Mouse (Mus musculus) limb, embryonic 11.5 days (tissue): Measurements from ENCODE around the gene Olfr214. TPM values are rescaled to one million over a fixed set of nuclear protein-coding genes. Genes with fewer than 3 reads are reported as not detected.
"Not testable (repeated sequence)": the region's sequence is repeated elsewhere in the genome, so short reads cannot be mapped to it uniquely, and the experiment has no call there.

Experiments used
- ATAC-seq: fragments of 200-750 bp; cut with Nextera tagmentation; 2 replicates; pipeline ENCODE4 v1.8.0; 2017; ENCODE audit warnings: low read depth; ENCODE audit not compliant: insufficient number of reproducible peaks, low FRiP score, low TSS enrichment
- DNase-seq: peaks from one replicate; pipeline ENCODE4 v3.0.0-alpha.2; 2015; ENCODE audit warnings: low spot score
- H3K27ac ChIP-seq: fragments of 300-500 bp; sonication (generic); replicated peaks from 2 replicates; pipeline ENCODE4 v1.5.1; 2014; ENCODE audit warnings: low read depth, mild to moderate bottlenecking, low read length
- H3K27me3 ChIP-seq: fragments of 300-500 bp; sonication (generic); 2 replicates; pipeline ENCODE4 v1.6.1; 2014; ENCODE audit warnings: mild to moderate bottlenecking, low read length, mixed read lengths; ENCODE audit not compliant: control insufficient read depth, insufficient read depth
- H3K36me3 ChIP-seq: fragments of 300-500 bp; sonication (generic); 2 replicates; pipeline ENCODE4 v1.6.1; 2014; ENCODE audit warnings: mild to moderate bottlenecking, low read length, moderate library complexity, mixed read lengths; ENCODE audit not compliant: control insufficient read depth, insufficient read depth
- H3K4me1 ChIP-seq: fragments of 300-500 bp; sonication (generic); 2 replicates; pipeline ENCODE4 v1.6.1; 2014; ENCODE audit warnings: low read length, mixed read lengths; ENCODE audit not compliant: control insufficient read depth, insufficient read depth
- H3K4me2 ChIP-seq: fragments of 300-500 bp; sonication (generic); 2 replicates; pipeline ENCODE4 v1.6.1; 2014; ENCODE audit warnings: low read depth, mild to moderate bottlenecking, moderate library complexity; ENCODE audit not compliant: severe bottlenecking
- H3K4me3 ChIP-seq: fragments of 300-500 bp; sonication (generic); 2 replicates; pipeline ENCODE4 v1.5.1; 2014; ENCODE audit warnings: low read depth, low read length
- H3K9ac ChIP-seq: fragments of 300-500 bp; sonication (generic); 2 replicates; pipeline ENCODE4 v1.6.1; 2014; ENCODE audit warnings: mild to moderate bottlenecking, low read length
- H3K9me3 ChIP-seq: fragments of 300-500 bp; sonication (generic); 2 replicates; pipeline ENCODE4 v1.6.1; 2016; ENCODE audit warnings: low read length; ENCODE audit not compliant: control insufficient read depth
- WGBS: fragments of 180-500 bp; shearing (Covaris S2); extraction: QIAGEN DNeasy Blood & Tissue Kit; methylation state at CpG from one replicate; pipeline ENCODE4 v1.1.7; 2014; 5-methylcytosine and 5-hydroxymethylcytosine counted together
- polyA plus RNA-seq: library from polyadenylated mRNA; unstranded; fragments of >200 nt; fragmentation: Nextera tagmentation; extraction: Ambion mirVana; gene quantifications from 2 replicates; pipeline ENCODE4 v1.2.1, GENCODE M21; 2014

Olfr214 gene
- polyA plus RNA-seq, 1 experiment from 2014 or later, result not detected

GRCm38 (mm10) chr6:116584095-116584494, 30.1 kb downstream of the Olfr214 start, which contains the start of gene Olfr215:
Gene Olfr215 (minus strand): TSS chr6:116584195.
- Histone ChIP-seq H3K4me3 (no peak within 1 kb of the TSS), H3K4me1 (no peaks in the 10 kb centered on the region), H3K36me3 (no peaks in the 10 kb centered on the region), H3K9me3 (no peaks in the 10 kb centered on the region), H3K27ac (no peak within 1 kb of the TSS), H3K4me2 (no peak within 1 kb of the TSS), H3K27me3 (no peaks in the 10 kb centered on the region), H3K9ac (no peak within 1 kb of the TSS)
- no peak for DNase-seq
- no peak for ATAC-seq
- WGBS, result 83% methylated on average over 4 of the region's 4 CpGs

GRCm38 (mm10) chr6:116600969-116601368, 46.9 kb downstream of the Olfr214 start:
- H3K4me1 ChIP-seq, DNase-seq, H3K27me3 ChIP-seq, H3K9ac ChIP-seq, H3K4me3 ChIP-seq, ATAC-seq, H3K4me2 ChIP-seq, H3K27ac ChIP-seq, H3K36me3 ChIP-seq, H3K9me3 ChIP-seq: not testable (repeated sequence)

- WGBS, result 38% methylated on average over 4 of the region's 4 CpGs
- Histone ChIP-seq H3K9ac (no peak overlapping the region), H3K36me3 (no peaks in the 10 kb centered on the region), H3K4me3 (no peak overlapping the region), H3K27me3 (no peaks in the 10 kb centered on the region), H3K4me1 (no peaks in the 10 kb centered on the region), H3K9me3 (no peaks in the 10 kb centered on the region), H3K27ac (no peak overlapping the region), H3K4me2 (no peak overlapping the region)
- DNase-seq (no peak), ATAC-seq (no peak)
Observed at GRCm38 (mm10) chr6:116607230-116607629, 53.2 kb downstream of the Olfr214 start.

Other genes with a start within 250 kb of the Olfr214 start
- 17.0 and 19.0 TPM in 2 replicates for gene March8, start 216.2 kb upstream of the Olfr214 start, polyA plus RNA-seq
- 0.75 and 0.98 TPM in 2 replicates for gene Alox5, start 93.1 kb upstream of the Olfr214 start, polyA plus RNA-seq
- not detected in 2 replicates for gene Olfr211, start 65.1 kb upstream of the Olfr214 start, polyA plus RNA-seq
- gene Olfr212, start 47.7 kb upstream of the Olfr214 start, polyA plus RNA-seq, result not detected in 2 replicates
- gene Olfr213, start 15.8 kb upstream of the Olfr214 start, polyA plus RNA-seq, result not detected in 2 replicates
- gene Gm5580, start 3.1 kb upstream of the Olfr214 start, polyA plus RNA-seq, result 0.40 and 0.52 TPM in 2 replicates
- gene Olfr215, start 30.0 kb downstream of the Olfr214 start, polyA plus RNA-seq, result not detected in 2 replicates
- gene Zfp422, start 74.8 kb downstream of the Olfr214 start, polyA plus RNA-seq, result 300 and 303 TPM in 2 replicates
- 24.5 and 29.3 TPM in 2 replicates for gene Depp1, start 96.4 kb downstream of the Olfr214 start, polyA plus RNA-seq
- gene Rassf4, start 119.7 kb downstream of the Olfr214 start, polyA plus RNA-seq, result 5.1 and 8.1 TPM in 2 replicates
- 0.04 and 0.10 TPM in 2 replicates for gene Tmem72, start 162.7 kb downstream of the Olfr214 start, polyA plus RNA-seq